8 mouse cellular contexts compared by ENCODE assay signal in genomic region chr16:22856773-22857172, GRCm38 (mm10). TPM values are rescaled to one million over a fixed set of nuclear protein-coding genes. Genes with fewer than 3 reads are reported as not detected.
DNase-seq lines count a peak whose midpoint lies in the region; ATAC-seq and TF ChIP-seq lines count a peak whose summit lies in the region.

No protein-coding gene starts in this region.

- peaks cover 4% of the 10 kb centered on the region for H3K4me1 ChIP-seq in heart, adult 2 months (ENCODE audit: control insufficient read depth, insufficient read depth, low read length)
- peaks cover 31% of the 10 kb centered on the region for H3K4me1 ChIP-seq in E14TG2a.4 (replicated peaks; ENCODE audit: low read depth, low read length)
- peaks cover 15% of the 10 kb centered on the region for H3K4me1 ChIP-seq in forebrain, embryonic 12.5 days
- H3K4me1 ChIP-seq in liver, embryonic 14.5 days (replicated peaks; ENCODE audit: control insufficient read depth in 2 of 2, insufficient read depth in 2 of 2, low read length in 1 of 2) = peaks cover 38 to 39% of the 10 kb centered on the region in 2 experiments

- H3K27me3 ChIP-seq in heart, adult 2 months (ENCODE audit: control insufficient read depth, insufficient read depth, low read length) = no peaks in the 10 kb centered on the region
- no peaks in the 10 kb centered on the region for H3K27me3 ChIP-seq in E14TG2a.4 (ENCODE audit: insufficient read depth, low read length)
- no peaks in the 10 kb centered on the region for H3K27me3 ChIP-seq in forebrain, embryonic 12.5 days
- no peaks in the 10 kb centered on the region for H3K27me3 ChIP-seq in liver, embryonic 14.5 days (ENCODE audit: control insufficient read depth, insufficient read depth, low read length)

- ATAC-seq in forebrain, embryonic 12.5 days (ENCODE audit: low FRiP score) = no peak
- peak; percentile 32 for ATAC-seq in liver, embryonic 14.5 days (ENCODE audit: insufficient read depth)

- 6% methylated on average over 9 of the region's 9 CpGs for WGBS in heart, adult 2 months
- WGBS in forebrain, embryonic 12.5 days = 20% methylated on average over 9 of the region's 9 CpGs
- WGBS in liver, embryonic 14.5 days (ENCODE audit: insufficient replicate concordance) = 3% methylated on average over 9 of the region's 9 CpGs

- TF ChIP-seq EP300 in heart, adult 2 months (IDR thresholded peaks at IDR 0.05; ENCODE audit: insufficient read depth, low read depth, low read length) = no peak
- peak; percentile 71 for TF ChIP-seq EP300 in liver, embryonic 14.5 days (IDR thresholded peaks at IDR 0.05; ENCODE audit: low read depth)

- peak overlapping the region; percentile 45; the same call in 1 of the 2 replicates for H3K9ac ChIP-seq in heart, adult 2 months (ENCODE audit: low read depth, low read length)
- peak overlapping the region; percentile 61 for H3K9ac ChIP-seq in forebrain, embryonic 12.5 days
- peak overlapping the region; percentile 77 for H3K9ac ChIP-seq in liver, embryonic 14.5 days (replicated peaks)

- intact Hi-C loops in heart, adult 2 months (cut with DNase I) = loop anchor here (5.0 to 10.0 kb wide), 2 partner anchors 251 to 852 kb away; partner anchors contain the start of genes Eif4a2 and Senp2

- peak overlapping the region; percentile 86 for H3K27ac ChIP-seq in heart, adult 2 months
- no peak overlapping the region for H3K27ac ChIP-seq in forebrain, embryonic 12.5 days
- H3K27ac ChIP-seq in liver, embryonic 14.5 days = peak overlapping the region; percentile 97

- TF ChIP-seq POLR2A in heart, adult 2 months (IDR thresholded peaks at IDR 0.05; ENCODE audit: insufficient read depth, low read depth, low read length) = no peak

- no peak for TF ChIP-seq CTCF in heart, adult 2 months (IDR thresholded peaks at IDR 0.05)
- no peak for TF ChIP-seq CTCF in E14TG2a.4 (conservative IDR thresholded peaks at IDR 0.05; ENCODE audit: low read length)
- no peak for TF ChIP-seq CTCF in liver, embryonic 14.5 days (IDR thresholded peaks at IDR 0.05; ENCODE audit: low read depth)

- no peak for DNase-seq in heart, adult 2 months
- no peak for DNase-seq in heart, postnatal 4 days
- peak; percentile 62 to 66 (median 63) for DNase-seq in liver, embryonic 14.5 days (ENCODE audit: low read depth in 3 of 3, low spot score in 3 of 3)
- no peak for DNase-seq in layer of hippocampus, adult 18-20 months (ENCODE audit: low spot score in 2 of 2)
- no peak for DNase-seq in gastrocnemius, postnatal 10 days
- DNase-seq in Muller cell, postnatal 12 days (ENCODE audit: inconsistent ontology term) = no peak

- peaks cover 6% of the 10 kb centered on the region for H3K79me2 ChIP-seq in heart, adult 2 months (replicated peaks; ENCODE audit: control insufficient read depth, insufficient read depth, low read length)

- H3K4me2 ChIP-seq in forebrain, embryonic 12.5 days = peak overlapping the region; percentile 85
- H3K4me2 ChIP-seq in liver, embryonic 14.5 days (ENCODE audit: low read depth) = peak overlapping the region; percentile 97

- peak overlapping the region; percentile 75 for H3K4me3 ChIP-seq in heart, adult 2 months
- peak overlapping the region; percentile 99 for H3K4me3 ChIP-seq in E14TG2a.4 (replicated peaks; ENCODE audit: low read length)
- H3K4me3 ChIP-seq in forebrain, embryonic 12.5 days (replicated peaks) = peak overlapping the region; percentile 96
- peak overlapping the region; percentile 68 to 84 for H3K4me3 ChIP-seq in liver, embryonic 14.5 days (ENCODE audit: insufficient read depth in 1 of 2, low read depth in 2 of 2, low read length in 2 of 2)

- H3K36me3 ChIP-seq in heart, adult 2 months (ENCODE audit: control insufficient read depth, insufficient read depth, low read length) = no peaks in the 10 kb centered on the region
- H3K36me3 ChIP-seq in E14TG2a.4 (ENCODE audit: insufficient read depth, low read length) = peaks cover 36% of the 10 kb centered on the region
- peaks cover 9% of the 10 kb centered on the region; the same call in 1 of the 2 replicates for H3K36me3 ChIP-seq in forebrain, embryonic 12.5 days (replicated peaks)
- H3K36me3 ChIP-seq in liver, embryonic 14.5 days (replicated peaks; ENCODE audit: control insufficient read depth, insufficient read depth, low read depth) = peaks cover 22% of the 10 kb centered on the region

- H3K9me3 ChIP-seq in E14TG2a.4 (ENCODE audit: low read length) = no peaks in the 10 kb centered on the region
- no peaks in the 10 kb centered on the region for H3K9me3 ChIP-seq in forebrain, embryonic 12.5 days
- H3K9me3 ChIP-seq in liver, embryonic 14.5 days (ENCODE audit: control insufficient read depth, low read length) = no peaks in the 10 kb centered on the region

RNA-seq across cellular contexts. Expression of gene Tbccd1, which starts 0.7 kb away (rescaled TPM):
- total RNA-seq in heart, adult 2 months (2021) = 10 to 100 TPM; 12.7 to 12.8 TPM
- polyA plus RNA-seq in heart, adult 2 months (2012; rRNA removed) = 10.3 and 16.1 TPM in 2 replicates
- 10 to 100 TPM in 1 of 2 experiments, 1 to 10 TPM in 1; 9.9 to 11.7 TPM for total RNA-seq in heart, postnatal 4 days (2021)
- 30.8 and 36.2 TPM in 2 replicates for polyA plus RNA-seq in forebrain, embryonic 12.5 days (2016; fragmentation: Nextera tagmentation; extraction: Ambion mirVana)
- 20.3 and 25.6 TPM in 2 replicates for polyA plus RNA-seq in liver, embryonic 14.5 days (2012; rRNA removed)
- polyA plus RNA-seq in liver, embryonic 14.5 days (2014; fragmentation: Nextera tagmentation; extraction: Ambion mirVana) = 23.5 and 24.8 TPM in 2 replicates
- total RNA-seq in layer of hippocampus, adult 18-20 months (2021) = 10 to 100 TPM; 15.0 to 16.4 TPM
- 1 to 10 TPM; 8.5 to 8.6 TPM for total RNA-seq in gastrocnemius, postnatal 10 days (2021)

RNA-seq across cellular contexts. Expression of gene Dnajb11, which starts 0.9 kb away (rescaled TPM):
- total RNA-seq in heart, adult 2 months (2021) = 10 to 100 TPM; 59.5 to 68.5 TPM
- 13.0 and 19.3 TPM in 2 replicates for polyA plus RNA-seq in heart, adult 2 months (2012; rRNA removed)
- 10 to 100 TPM; 68.4 to 69.1 TPM for total RNA-seq in heart, postnatal 4 days (2021)
- polyA plus RNA-seq in forebrain, embryonic 12.5 days (2016; fragmentation: Nextera tagmentation; extraction: Ambion mirVana) = 87.7 and 87.8 TPM in 2 replicates
- 15.1 and 25.9 TPM in 2 replicates for polyA plus RNA-seq in liver, embryonic 14.5 days (2012; rRNA removed)
- polyA plus RNA-seq in liver, embryonic 14.5 days (2014; fragmentation: Nextera tagmentation; extraction: Ambion mirVana) = 54.3 and 54.9 TPM in 2 replicates
- 10 to 100 TPM; 67.0 to 69.8 TPM for total RNA-seq in layer of hippocampus, adult 18-20 months (2021)
- total RNA-seq in gastrocnemius, postnatal 10 days (2021) = 10 to 100 TPM; 39.5 to 43.3 TPM

RNA-seq across cellular contexts. Expression of gene Ahsg, which starts 34.3 kb away (rescaled TPM):
- 1 to 10 TPM; 8.0 to 8.6 TPM for total RNA-seq in heart, adult 2 months (2021)
- polyA plus RNA-seq in heart, adult 2 months (2012; rRNA removed) = 15.1 and 19.3 TPM in 2 replicates
- total RNA-seq in heart, postnatal 4 days (2021) = 1 to 10 TPM; 8.6 to 9.8 TPM
- not detected in 2 replicates for polyA plus RNA-seq in forebrain, embryonic 12.5 days (2016; fragmentation: Nextera tagmentation; extraction: Ambion mirVana)
- 1,135 and 1,143 TPM in 2 replicates for polyA plus RNA-seq in liver, embryonic 14.5 days (2012; rRNA removed)
- polyA plus RNA-seq in liver, embryonic 14.5 days (2014; fragmentation: Nextera tagmentation; extraction: Ambion mirVana) = 1,052 and 1,153 TPM in 2 replicates
- not detected for total RNA-seq in layer of hippocampus, adult 18-20 months (2021)
- total RNA-seq in gastrocnemius, postnatal 10 days (2021) = 10 to 100 TPM in 1 of 2 experiments, under 1 TPM in 1; 0.49 to 16.1 TPM

RNA-seq across cellular contexts. Expression of gene Crygs, which starts 45.4 kb away (rescaled TPM):
- total RNA-seq in heart, adult 2 months (2021) = not detected
- polyA plus RNA-seq in heart, adult 2 months (2012; rRNA removed) = not detected in 2 replicates
- total RNA-seq in heart, postnatal 4 days (2021) = not detected
- not detected in 2 replicates for polyA plus RNA-seq in forebrain, embryonic 12.5 days (2016; fragmentation: Nextera tagmentation; extraction: Ambion mirVana)
- 0.17 TPM in 1 of 2 replicates, not detected in the other for polyA plus RNA-seq in liver, embryonic 14.5 days (2012; rRNA removed)
- 0.16 TPM in 1 of 2 replicates, not detected in the other for polyA plus RNA-seq in liver, embryonic 14.5 days (2014; fragmentation: Nextera tagmentation; extraction: Ambion mirVana)
- not detected for total RNA-seq in layer of hippocampus, adult 18-20 months (2021)
- total RNA-seq in gastrocnemius, postnatal 10 days (2021) = not detected

Comparison
In these comparisons a context has a peak if more than half of its experiments do, and no peak if none do; other contexts are left out.
1. DNase-seq: peak in liver, embryonic 14.5 days (3 of 3); none in heart, adult 2 months (0 of 2), heart, postnatal 4 days (single experiment), layer of hippocampus, adult 18-20 months (0 of 2), gastrocnemius, postnatal 10 days (single experiment) and Muller cell, postnatal 12 days (single experiment).
2. Peak in every context shown above with its lines, with median percentiles within 50 percentile points of each other: H3K4me3 ChIP-seq and H3K9ac ChIP-seq.